Mouse (Mus musculus): ENCODE results near the gene Pard3. TPM values are rescaled to one million over a fixed set of nuclear protein-coding genes. Genes with fewer than 3 reads are reported as not detected.
A peak's percentile ranks its signal among the peaks of the same experiment; 100 is the strongest.

The Pard3 gene
- polyA plus RNA-seq, 1 experiment from 2014 or later: 37.8 TPM

DNA sequence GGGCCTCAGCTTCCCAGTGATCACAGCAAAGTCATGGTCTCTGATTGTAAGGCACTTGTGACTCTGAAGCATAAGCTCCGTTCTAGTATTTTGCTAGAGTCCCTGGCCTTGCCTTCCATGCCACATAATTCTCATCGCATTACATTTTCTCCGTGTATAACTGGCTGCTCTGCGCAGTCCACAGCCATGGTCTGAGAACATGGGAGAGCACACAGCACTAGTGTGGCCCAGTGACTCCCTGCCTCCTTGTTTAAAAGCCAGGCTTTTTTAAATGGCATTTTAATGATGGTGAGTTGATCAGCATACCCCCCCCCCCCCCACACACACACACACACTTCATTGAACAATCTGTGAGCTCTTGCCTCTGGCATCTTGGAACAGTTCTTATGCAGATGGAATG, 508.8 kb downstream of the Pard3 start:
- ATAC-seq (ENCODE audit: low FRiP score): no peak
- Histone ChIP-seq H3K36me3 (replicated peaks) (no peaks in the 10 kb centered on the region), H3K9me3 (no peaks in the 10 kb centered on the region), H3K9ac (no peak overlapping the region), H3K4me3 (replicated peaks) (no peak overlapping the region), H3K27me3 (no peaks in the 10 kb centered on the region), H3K4me1 (peaks cover 9% of the 10 kb centered on the region; the same call in 1 of the 2 replicates), H3K27ac (no peak overlapping the region), H3K4me2 (no peak overlapping the region)
- 85% methylated on average over 4 of the region's 4 CpGs for WGBS

DNA sequence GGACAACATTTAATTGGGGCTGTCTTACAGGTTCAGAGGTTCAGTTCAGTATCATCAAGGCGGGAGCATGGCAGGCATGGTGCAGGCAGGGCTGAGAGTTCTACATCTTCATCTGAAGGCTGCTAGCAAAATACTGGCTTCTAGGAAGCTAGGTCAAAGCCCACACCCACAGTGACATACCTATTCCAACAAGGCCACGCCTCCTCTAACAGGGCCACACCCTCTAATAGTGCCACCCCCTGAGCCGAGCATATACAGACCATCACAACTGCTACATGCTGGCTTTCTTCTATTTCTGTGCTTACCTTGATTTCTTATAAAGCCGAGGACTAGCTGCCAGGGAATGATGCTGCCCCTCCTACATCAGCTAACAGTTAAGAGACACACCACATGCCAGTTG, 513.0 kb downstream of the Pard3 start:
- Histone ChIP-seq H3K27ac (no peak overlapping the region), H3K4me1 (peaks cover 14% of the 10 kb centered on the region), H3K27me3 (no peaks in the 10 kb centered on the region), H3K9ac (no peak overlapping the region), H3K4me2 (no peak overlapping the region), H3K36me3 (replicated peaks) (no peaks in the 10 kb centered on the region), H3K9me3 (no peaks in the 10 kb centered on the region), H3K4me3 (replicated peaks) (no peak overlapping the region)
- WGBS: 92% methylated on average over 4 of the region's 4 CpGs
- no peak for ATAC-seq (ENCODE audit: low FRiP score)

DNA sequence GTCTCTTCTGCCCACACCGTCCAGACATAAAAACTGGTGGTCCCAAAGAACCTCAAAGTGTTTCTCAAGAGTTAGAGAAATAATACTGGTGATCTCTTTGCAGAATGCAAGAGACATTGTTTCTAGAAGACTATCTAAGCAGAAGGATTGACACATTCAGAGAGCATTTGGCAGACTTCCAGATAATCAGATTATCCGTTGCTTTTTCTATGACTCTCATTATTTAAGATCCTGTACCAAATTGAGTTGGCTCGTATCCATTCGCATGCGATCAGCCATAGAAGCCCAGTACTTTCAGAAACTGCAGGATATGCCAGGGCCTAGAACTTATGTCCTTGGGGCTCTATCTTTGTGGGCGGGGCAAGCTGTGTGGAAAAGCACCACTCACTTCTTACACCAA, 514.0 kb downstream of the Pard3 start:
- no peak overlapping the region for H3K9ac ChIP-seq
- no peaks in the 10 kb centered on the region for H3K36me3 ChIP-seq (replicated peaks)
- no peak overlapping the region for H3K27ac ChIP-seq
- H3K4me3 ChIP-seq (replicated peaks): no peak overlapping the region
- H3K4me1 ChIP-seq: peaks cover 9% of the 10 kb centered on the region
- H3K9me3 ChIP-seq: no peaks in the 10 kb centered on the region
- peak; percentile 9; the same call in 1 of the 2 replicates for ATAC-seq (ENCODE audit: low FRiP score)
- WGBS: 51% methylated on average over 6 of the region's 6 CpGs
- H3K27me3 ChIP-seq: no peaks in the 10 kb centered on the region
- no peak overlapping the region for H3K4me2 ChIP-seq

DNA sequence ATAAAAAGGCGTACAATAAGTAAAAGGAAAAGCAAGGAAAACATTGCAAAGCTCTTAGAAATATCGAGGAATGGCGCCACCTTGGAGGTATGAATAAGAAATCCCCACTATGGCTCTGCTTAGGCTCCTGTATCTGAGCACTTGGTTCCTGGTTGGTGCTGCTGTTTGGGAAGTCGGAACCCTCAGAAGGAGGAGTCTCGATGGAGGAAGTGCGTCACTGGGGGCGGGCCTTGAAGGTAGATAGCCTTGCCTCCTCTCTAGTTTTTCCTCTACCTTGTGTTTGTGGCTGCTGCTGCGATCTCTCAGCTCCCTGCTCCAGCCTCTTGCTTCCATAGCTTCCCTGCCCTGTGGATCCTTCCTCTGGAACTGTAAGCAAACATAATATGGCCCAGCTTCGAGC, 515.7 kb downstream of the Pard3 start:
- no peaks in the 10 kb centered on the region for H3K27me3 ChIP-seq
- peaks cover 12% of the 10 kb centered on the region for H3K4me1 ChIP-seq
- no peak overlapping the region for H3K9ac ChIP-seq
- H3K36me3 ChIP-seq (replicated peaks): no peaks in the 10 kb centered on the region
- H3K4me3 ChIP-seq (replicated peaks): no peak overlapping the region
- H3K9me3 ChIP-seq: no peaks in the 10 kb centered on the region
- 85% methylated on average over 9 of the region's 9 CpGs for WGBS
- H3K27ac ChIP-seq: no peak overlapping the region
- no peak for ATAC-seq (ENCODE audit: low FRiP score)
- no peak overlapping the region for H3K4me2 ChIP-seq

DNA sequence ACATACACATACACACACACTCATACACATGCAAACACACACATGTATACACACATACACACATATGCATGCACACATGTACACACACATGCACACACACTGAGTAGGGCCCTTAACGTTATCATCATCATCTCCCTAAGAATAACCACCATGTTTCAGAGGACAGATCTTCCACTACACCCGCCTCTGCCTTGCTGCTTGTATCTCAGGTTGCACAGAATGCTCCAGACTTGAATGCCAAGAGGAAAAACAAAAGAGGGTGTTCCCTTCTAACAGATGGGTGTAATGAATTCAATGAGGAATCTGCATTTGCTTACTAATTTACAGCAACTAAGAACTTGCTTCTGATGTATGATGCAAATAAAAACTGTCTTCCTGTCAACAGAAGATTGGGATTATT, 519.7 kb downstream of the Pard3 start:
- no peak overlapping the region for H3K4me3 ChIP-seq (replicated peaks)
- peaks cover 4% of the 10 kb centered on the region; the same call in 1 of the 2 replicates for H3K4me1 ChIP-seq
- no peak for ATAC-seq (ENCODE audit: low FRiP score)
- no peak overlapping the region for H3K9ac ChIP-seq
- no peaks in the 10 kb centered on the region for H3K9me3 ChIP-seq
- H3K36me3 ChIP-seq (replicated peaks): no peaks in the 10 kb centered on the region
- no peaks in the 10 kb centered on the region for H3K27me3 ChIP-seq
- 85% methylated on average over 2 of the region's 2 CpGs for WGBS
- no peak overlapping the region for H3K27ac ChIP-seq
- no peak overlapping the region for H3K4me2 ChIP-seq

DNA sequence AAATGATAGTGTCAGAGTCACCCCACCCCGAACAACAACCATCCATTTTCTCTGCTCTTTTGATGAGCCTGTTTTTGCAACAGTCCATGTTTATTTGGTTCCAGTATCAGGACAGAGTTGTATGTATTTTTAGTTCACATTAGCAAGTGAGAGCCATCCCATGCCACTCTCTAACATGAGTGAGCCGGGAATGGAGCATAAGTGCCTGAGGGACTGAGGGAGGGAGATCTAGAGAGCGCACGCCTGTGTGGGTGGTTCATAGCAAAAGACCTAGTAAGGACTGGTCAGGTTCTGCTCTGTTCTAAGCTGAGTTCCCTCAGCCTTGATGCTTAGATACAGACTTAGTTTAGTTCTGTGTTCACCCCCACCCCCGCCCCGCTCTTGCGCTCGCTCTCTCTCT, 521.9 kb downstream of the Pard3 start:
- H3K27ac ChIP-seq: no peak overlapping the region
- no peak overlapping the region for H3K4me3 ChIP-seq (replicated peaks)
- peaks cover 13% of the 10 kb centered on the region; the same call in 1 of the 2 replicates for H3K4me1 ChIP-seq
- no peak overlapping the region for H3K4me2 ChIP-seq
- no peak overlapping the region for H3K9ac ChIP-seq
- WGBS: 90% methylated on average over 8 of the region's 8 CpGs
- no peaks in the 10 kb centered on the region for H3K9me3 ChIP-seq
- no peak for ATAC-seq (ENCODE audit: low FRiP score)
- no peaks in the 10 kb centered on the region for H3K36me3 ChIP-seq (replicated peaks)
- H3K27me3 ChIP-seq: no peaks in the 10 kb centered on the region

DNA sequence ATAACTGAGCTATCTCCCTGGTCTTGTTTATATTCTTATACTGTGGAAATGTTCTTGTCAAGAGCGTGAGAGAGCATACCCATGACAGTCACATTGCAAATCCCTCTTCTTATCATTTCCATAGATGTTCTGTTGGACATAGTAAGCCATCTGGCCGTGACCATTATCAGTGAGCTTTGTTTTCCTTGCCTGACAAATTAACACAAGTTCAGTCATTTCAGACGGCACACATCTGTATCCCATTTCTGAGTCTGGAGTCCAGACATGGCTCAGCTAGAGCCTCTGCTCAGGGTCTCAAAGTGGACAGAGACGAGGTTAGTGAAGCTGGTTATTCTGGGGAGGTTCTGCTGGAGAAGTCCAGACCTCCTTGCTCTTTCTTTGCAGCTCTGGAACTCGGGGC, 523.0 kb downstream of the Pard3 start:
- Histone ChIP-seq H3K4me1 (peaks cover 17% of the 10 kb centered on the region; the same call in 1 of the 2 replicates), H3K9me3 (no peaks in the 10 kb centered on the region), H3K36me3 (replicated peaks) (no peaks in the 10 kb centered on the region), H3K27ac (no peak overlapping the region), H3K27me3 (no peaks in the 10 kb centered on the region), H3K4me3 (replicated peaks) (no peak overlapping the region), H3K9ac (no peak overlapping the region), H3K4me2 (no peak overlapping the region)
- 85% methylated on average over 5 of the region's 5 CpGs for WGBS
- ATAC-seq (ENCODE audit: low FRiP score): no peak

DNA sequence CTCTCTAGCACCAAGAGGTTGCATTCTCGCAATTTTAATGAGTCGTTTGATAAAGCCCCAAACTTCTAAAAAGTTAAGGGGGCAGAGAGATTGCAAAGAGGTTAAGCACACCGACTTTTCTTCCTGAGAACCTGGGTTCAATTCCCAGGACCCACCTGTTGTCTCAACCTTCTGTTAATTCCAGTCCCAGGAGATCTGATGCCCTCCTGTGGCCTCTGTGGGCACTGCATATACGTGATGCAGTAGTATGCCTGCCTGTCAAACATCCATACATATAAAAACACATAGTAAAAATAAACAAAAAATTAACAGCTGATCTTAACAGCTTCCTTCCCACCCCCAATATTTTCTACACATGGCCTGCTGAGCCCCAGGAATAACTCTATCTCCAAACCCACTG, 524.6 kb downstream of the Pard3 start:
- Histone ChIP-seq H3K4me2 (no peak overlapping the region), H3K4me3 (replicated peaks) (no peak overlapping the region), H3K27ac (no peak overlapping the region), H3K36me3 (replicated peaks) (no peaks in the 10 kb centered on the region), H3K9ac (no peak overlapping the region), H3K9me3 (no peaks in the 10 kb centered on the region), H3K4me1 (peaks cover 16% of the 10 kb centered on the region; the same call in 1 of the 2 replicates), H3K27me3 (no peaks in the 10 kb centered on the region)
- WGBS: 61% methylated on average over 4 of the region's 4 CpGs
- no peak for ATAC-seq (ENCODE audit: low FRiP score)

DNA sequence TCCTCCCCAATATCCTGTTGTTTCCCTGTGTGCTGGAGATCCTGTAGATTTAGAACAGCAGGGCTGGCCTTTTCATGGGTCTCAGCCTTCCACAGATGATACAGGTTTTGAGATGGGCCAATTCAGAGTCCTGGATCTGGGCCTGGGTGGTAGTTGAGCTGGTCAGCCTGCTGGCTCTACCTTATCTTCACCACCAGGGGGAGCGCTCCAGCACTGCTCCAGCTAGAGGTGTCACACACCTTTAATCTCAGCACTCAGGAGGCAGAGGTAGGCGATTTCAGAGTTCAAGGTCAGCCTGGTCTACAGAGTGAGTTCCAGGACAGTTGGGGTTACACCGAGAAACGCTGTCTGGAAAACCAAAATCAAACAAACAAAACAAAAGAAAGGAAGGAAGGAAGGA, 525.6 kb downstream of the Pard3 start:
- Histone ChIP-seq H3K9ac (no peak overlapping the region), H3K4me1 (peaks cover 13% of the 10 kb centered on the region; the same call in 1 of the 2 replicates), H3K27ac (no peak overlapping the region), H3K27me3 (no peaks in the 10 kb centered on the region), H3K4me2 (no peak overlapping the region), H3K9me3 (no peaks in the 10 kb centered on the region), H3K36me3 (replicated peaks) (no peaks in the 10 kb centered on the region), H3K4me3 (replicated peaks) (no peak overlapping the region)
- WGBS: 44% methylated on average over 4 of the region's 4 CpGs
- ATAC-seq (ENCODE audit: low FRiP score): no peak

DNA sequence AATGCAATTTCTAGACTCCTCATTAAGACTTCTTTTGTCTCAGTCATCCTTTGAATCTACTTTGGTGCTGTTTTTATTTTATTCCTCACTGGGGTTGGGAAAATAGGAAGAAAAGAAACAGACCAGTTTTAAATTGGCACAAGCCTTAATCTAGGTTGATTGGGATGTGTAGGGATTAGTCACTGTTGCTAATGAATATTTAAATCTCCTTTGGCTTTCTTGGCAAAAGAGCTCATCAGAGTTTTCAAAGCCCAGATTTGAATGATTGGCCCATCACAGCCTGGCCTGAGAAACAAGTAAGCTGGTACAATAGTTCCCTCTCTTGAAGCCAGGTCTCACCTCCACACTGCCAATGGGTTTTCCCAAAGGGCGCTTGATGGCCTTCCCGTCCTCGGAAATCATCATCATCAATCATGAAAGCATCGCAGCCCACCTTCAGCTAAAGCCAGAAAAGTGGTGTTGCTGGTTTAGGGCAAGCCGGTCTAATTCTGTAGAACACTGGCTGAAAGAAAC, 527.0 kb downstream of the Pard3 start:
- Histone ChIP-seq H3K36me3 (replicated peaks) (no peaks in the 10 kb centered on the region), H3K27me3 (no peaks in the 10 kb centered on the region), H3K9ac (no peak overlapping the region), H3K4me2 (no peak overlapping the region), H3K9me3 (no peaks in the 10 kb centered on the region), H3K27ac (no peak overlapping the region), H3K4me1 (peaks cover 13% of the 10 kb centered on the region; the same call in 1 of the 2 replicates), H3K4me3 (replicated peaks) (no peak overlapping the region)
- 76% methylated on average over 5 of the region's 5 CpGs for WGBS
- no peak; the same call in 1 of the 2 replicates for ATAC-seq (ENCODE audit: low FRiP score)

DNA sequence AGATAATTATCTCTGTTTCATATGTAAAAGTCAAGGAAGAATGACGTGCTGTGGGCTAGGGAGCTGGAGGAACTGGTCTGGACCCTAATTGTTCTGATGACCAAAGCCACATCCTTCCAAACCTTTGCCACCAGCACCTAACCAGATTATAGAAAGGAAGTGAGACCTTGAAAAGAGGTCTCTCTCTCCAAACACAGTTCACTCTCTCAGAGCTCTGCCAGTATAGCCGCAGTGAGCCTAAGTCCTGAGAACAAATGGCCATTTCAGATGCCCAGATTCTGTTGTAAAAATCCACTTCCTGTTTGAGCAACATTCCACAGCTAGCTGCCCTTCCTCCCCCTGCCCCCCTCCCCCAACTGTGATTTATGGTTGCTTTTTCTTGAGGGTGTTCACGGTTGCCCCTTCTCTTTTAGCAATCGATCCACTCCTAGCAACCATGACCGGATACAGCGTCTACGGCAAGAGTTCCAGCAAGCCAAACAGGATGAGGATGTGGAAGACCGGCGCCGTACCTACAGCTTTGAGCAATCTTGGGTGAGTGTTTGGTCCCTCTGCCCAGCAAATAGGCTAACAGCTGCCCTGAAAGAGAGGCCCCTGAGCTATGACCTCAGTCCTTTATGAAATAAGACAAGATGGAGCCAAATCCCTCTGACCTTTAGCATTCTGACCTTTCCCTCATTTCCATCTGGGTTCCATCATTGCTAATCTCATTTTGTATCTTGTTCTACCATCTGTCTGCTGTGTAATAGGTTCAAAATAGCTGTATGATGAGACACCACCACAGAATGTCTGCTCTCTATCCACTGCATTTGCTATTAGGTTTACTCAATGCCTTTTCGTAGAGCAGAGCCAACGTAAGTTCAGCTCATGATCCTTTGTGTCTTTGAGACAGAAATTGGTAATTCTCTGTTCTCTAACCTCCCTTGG, 529.2 kb downstream of the Pard3 start:
- Histone ChIP-seq H3K27ac (no peak overlapping the region), H3K27me3 (no peaks in the 10 kb centered on the region), H3K4me2 (no peak overlapping the region), H3K4me1 (peaks cover 13% of the 10 kb centered on the region; the same call in 1 of the 2 replicates), H3K36me3 (replicated peaks) (no peaks in the 10 kb centered on the region), H3K9me3 (no peaks in the 10 kb centered on the region), H3K9ac (no peak overlapping the region), H3K4me3 (replicated peaks) (no peak overlapping the region)
- no peak for ATAC-seq (ENCODE audit: low FRiP score)
- 84% methylated on average over 12 of the region's 12 CpGs for WGBS

DNA sequence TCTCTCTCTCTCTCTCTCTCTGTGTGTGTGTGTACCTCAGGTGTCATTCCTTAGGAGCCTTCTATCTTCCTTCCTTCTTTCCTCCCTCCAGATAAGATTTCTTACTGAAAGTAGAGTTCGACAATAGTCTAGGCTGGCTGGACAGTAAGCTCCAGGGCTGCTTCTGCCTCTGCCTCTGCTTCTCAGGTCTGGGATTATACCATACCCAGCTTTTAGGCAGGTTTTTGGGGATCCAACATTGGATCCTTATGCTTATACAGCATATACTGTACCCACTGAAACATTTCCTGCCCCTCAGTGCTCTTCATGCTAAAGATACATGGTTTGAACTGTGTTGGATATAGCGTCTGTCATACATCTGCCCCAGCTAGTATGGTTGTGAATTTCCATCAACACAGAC, 536.9 kb downstream of the Pard3 start:
- no peaks in the 10 kb centered on the region; the same call in 1 of the 2 replicates for H3K4me1 ChIP-seq
- no peak overlapping the region for H3K27ac ChIP-seq
- H3K27me3 ChIP-seq: no peaks in the 10 kb centered on the region
- peaks cover 7% of the 10 kb centered on the region; the same call in 1 of the 2 replicates for H3K36me3 ChIP-seq (replicated peaks)
- H3K9ac ChIP-seq: no peak overlapping the region
- no peak overlapping the region for H3K4me2 ChIP-seq
- H3K4me3 ChIP-seq (replicated peaks): no peak overlapping the region
- ATAC-seq (ENCODE audit: low FRiP score): no peak
- WGBS: 98% methylated on average over 2 of the region's 2 CpGs
- H3K9me3 ChIP-seq: no peaks in the 10 kb centered on the region

DNA sequence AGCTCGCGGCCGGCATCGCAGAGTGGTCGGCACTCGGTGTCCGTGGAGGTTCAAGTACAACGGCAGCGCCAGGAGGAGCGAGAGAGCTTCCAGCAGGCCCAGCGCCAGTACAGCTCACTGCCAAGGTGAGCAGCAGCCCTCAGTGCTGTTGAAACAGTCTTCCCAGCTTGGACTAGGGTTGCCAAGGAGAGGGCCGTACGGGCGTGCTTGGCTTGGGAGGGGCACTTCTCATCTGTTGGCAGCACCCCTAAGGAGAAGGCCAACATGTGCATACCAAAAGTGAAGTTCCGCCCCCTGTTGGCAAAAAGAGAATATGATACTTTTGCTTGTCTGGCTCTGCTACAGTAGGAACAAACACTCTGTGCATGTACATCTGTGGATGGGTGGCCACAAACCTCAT, 539.4 kb downstream of the Pard3 start:
- WGBS: 97% methylated on average over 15 of the region's 15 CpGs
- peaks cover 7% of the 10 kb centered on the region; the same call in 1 of the 2 replicates for H3K36me3 ChIP-seq (replicated peaks)
- H3K27ac ChIP-seq: no peak overlapping the region
- no peaks in the 10 kb centered on the region for H3K4me1 ChIP-seq
- no peak overlapping the region for H3K9ac ChIP-seq
- no peak overlapping the region for H3K4me3 ChIP-seq (replicated peaks)
- no peaks in the 10 kb centered on the region for H3K9me3 ChIP-seq
- no peaks in the 10 kb centered on the region for H3K27me3 ChIP-seq
- H3K4me2 ChIP-seq: no peak overlapping the region
- no peak for ATAC-seq (ENCODE audit: low FRiP score)
